Mouse (Mus musculus) megakaryocyte, adult 5-6 weeks (primary cell): Measurements from ENCODE around the gene Zfp839. TPM values are rescaled to one million over a fixed set of nuclear protein-coding genes. Genes with fewer than 3 reads are reported as not detected.
A peak's percentile ranks its signal among the peaks of the same experiment; 100 is the strongest.

Source experiments
- ATAC-seq: 2 replicates; pipeline ENCODE4 v1.8.0; 2016; ENCODE audit warnings: mild to moderate bottlenecking, inconsistent platforms; ENCODE audit not compliant: poor library complexity, severe bottlenecking
- total RNA-seq, 2 experiments: library from RNA; stranded (forward) in 1 of 2; stranded (reverse) in 1 of 2; fragments of 153-499, 151-499 nt in 1 of 2; fragments of 221-1000, 200-1000 nt in 1 of 2; gene quantifications; 2 replicates each; pipeline versions ENCODE4 v1.2.3 to v1.2.4; 2015 to 2017

Gene Zfp839
- total RNA-seq, 2 experiments from 2014 or later, result 3.3 to 5.5 TPM

DNA sequence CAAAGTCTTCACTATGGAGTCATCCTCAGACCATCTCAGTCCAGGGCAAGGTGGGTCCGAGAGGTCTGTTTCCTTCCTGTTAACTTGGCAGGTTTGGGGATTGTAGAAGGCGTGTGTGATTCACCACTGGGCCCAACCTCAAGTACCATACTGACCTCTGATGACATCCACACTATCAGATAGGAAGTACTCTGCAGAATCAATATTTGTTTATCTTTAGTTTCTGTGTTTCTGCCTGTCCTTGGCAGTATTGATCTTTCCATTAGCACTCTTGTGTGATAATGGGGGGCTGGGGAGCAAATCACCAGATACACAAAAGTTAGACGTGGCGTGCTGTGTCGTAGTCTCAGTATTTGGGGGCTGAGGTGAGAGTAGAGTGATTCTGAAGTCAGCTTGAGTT, 21.2 kb downstream of the Zfp839 start:
- ATAC-seq, result no peak

DNA sequence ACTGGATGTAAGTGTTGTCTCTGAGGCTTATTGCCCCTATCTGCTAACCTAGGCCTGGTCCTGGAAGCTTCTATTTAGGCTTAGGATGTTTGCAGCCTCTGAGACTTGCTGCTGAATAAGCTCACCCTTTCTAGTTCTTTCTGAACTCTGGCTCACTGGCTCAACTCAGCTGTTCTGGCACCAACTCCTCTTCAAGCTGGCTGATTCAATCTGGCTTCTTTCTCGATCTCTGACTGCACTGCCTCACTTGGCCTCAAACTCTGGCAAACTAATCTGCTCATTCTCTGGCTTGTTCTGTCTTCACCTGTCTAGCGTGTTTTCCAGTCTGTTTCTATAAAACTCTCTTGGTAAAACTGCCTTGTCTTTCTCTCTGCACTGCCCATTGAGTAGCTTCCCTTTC, 25.3 kb downstream of the Zfp839 start:
- ATAC-seq, result no peak

DNA sequence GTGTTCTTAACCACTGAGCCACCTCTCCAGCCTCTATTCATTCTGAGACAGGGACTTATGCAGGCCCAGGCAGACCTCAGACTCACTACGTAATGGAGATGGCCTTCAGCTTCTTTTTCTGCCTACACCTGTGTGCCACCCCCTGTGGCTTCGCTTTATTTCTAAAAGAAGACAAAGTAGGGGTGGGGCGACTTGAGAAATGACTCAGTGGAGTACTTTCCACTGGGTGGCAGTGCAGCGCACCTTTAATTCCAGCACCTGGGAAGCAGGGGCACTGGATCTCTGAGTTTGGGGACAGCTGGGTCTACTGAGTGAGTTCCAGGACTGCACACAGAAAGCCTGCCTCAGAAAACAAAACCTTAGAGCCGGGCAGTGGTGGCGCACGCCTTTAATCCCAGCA, 32.2 kb downstream of the Zfp839 start:
- ATAC-seq, result no peak

DNA sequence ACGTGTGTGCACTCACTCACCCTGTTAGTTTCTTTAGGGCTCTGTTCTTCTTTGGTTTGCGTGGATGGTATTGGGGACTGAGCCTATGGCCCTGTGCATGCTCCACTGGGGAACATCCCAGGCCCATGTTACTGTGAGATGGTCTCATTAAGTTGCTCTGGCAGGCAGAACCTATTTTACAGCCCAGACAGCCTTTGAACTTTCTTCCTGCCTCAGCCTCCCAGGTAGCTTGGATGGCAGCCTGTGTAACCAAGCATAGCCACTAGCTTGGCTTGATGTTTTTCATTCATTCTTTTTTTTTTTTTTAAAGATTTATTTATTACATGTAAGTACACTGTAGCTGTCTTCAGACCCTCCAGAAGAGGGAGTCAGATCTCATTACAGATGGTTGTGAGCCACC, 35.2 kb downstream of the Zfp839 start:
- ATAC-seq, result no peak

DNA sequence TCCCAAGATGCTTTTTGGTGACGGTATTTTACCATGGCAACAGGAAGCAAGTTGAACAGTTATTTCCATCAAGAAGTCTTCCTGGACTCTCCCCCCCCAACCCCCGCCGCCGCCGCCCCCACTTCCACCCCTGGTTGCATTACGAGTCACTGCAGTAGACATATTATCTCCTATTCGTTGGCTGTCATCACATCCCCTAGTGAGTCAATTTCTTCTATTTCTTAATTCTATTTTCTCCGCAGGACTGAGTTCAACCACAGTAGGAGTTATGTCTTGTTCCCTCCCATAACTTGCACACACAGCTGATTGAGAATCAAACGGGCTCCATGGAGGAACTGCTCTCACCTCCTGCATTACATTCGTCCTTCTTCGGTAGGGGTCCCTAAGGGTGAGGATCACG, 38.1 kb downstream of the Zfp839 start:
- peak; percentile 23 for ATAC-seq

DNA sequence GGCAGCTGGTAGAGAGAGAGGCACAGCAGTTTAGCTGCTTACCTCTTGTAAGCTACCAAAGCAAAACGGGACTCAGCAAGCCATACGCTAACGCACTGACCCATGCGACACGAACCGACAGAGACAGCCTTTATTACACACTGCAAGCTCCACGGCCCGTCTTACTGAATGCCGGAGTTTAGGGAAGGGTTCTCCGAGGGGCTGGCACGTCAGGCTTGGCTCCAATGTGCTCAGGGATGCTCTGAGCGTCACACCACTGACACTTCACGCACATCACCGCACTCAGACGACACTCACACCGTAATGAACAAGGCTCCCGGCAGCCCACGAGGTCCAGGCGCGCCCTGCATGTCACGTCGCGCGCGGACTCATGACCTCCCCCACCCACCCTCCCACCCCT, 38.6 kb downstream of the Zfp839 start:
- ATAC-seq, result peak; percentile 18

DNA sequence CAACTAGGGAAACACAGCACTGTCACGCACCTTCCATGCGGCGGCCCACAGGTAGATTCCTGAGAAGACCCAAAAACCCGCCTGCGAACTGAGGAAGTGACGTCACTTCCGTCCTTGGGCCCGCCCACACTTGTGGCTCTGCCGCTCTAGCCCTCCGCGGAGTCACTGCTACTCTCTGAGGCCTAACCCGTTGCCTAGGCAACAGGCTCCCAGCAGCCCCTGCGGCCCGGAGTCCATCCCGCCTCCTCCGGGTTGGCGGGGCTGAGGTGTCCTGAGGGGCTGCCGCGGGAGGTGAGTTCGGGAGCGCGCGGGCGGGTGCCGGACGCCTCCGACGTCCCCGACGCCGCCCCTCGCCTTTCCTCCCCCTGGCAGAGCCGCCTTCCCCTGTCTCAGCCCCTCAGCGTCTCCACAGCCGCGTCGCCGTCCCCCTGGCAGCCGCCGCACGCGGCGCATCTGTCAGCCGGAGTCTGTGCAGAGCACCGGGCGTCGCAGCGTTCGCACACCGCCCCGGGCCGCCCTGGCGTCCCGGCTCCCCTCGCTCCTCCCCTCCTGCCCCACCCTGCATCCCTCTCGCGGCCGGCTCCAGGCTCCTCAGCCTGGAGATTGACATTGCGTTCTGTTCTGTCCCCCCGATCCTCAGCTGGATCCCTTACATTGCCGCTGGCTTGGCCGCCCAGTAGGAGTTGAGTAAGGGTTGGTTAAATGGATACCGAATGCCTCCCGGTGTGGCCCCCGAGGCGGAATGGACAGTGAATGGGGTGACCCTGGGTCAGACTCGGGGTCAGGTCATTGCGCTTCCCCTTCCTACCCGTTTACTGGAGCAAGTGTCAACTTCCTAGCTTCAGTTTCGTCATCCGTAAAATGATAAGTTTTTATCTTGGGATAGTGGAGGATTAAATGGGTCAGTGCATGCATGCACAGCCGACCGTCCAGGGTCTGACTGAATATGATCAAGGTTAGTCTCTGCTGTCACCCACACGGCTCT, 39.3 kb downstream of the Zfp839 start, which contains the start of the genes Cinp and Tecpr2:
Cinp (minus strand) TSS at position 110 of the 985 bp plus-strand sequence.
Tecpr2 (plus strand) TSS at position 229 of the 985 bp plus-strand sequence.
- ATAC-seq, result peak; percentile 94

DNA sequence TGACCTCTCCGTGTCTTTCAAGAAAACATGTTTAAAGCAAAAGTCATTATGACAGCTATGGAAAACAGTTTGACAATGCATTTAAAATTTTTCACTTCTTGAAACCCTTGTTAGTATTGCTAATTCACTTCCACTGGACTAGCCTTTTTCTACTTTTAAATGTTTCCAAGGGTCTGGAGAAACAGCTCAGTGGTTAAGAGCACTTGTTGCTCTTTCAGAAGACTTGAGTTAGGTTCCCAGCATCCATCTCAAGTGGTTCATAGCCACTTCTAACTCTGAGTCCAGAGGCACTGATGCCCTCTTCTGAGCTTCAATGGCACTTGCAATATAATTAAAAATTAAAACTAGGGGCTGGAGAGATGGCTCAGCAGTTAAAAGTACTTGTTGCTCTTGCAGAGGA, 41.8 kb downstream of the Zfp839 start:
- ATAC-seq, result no peak

DNA sequence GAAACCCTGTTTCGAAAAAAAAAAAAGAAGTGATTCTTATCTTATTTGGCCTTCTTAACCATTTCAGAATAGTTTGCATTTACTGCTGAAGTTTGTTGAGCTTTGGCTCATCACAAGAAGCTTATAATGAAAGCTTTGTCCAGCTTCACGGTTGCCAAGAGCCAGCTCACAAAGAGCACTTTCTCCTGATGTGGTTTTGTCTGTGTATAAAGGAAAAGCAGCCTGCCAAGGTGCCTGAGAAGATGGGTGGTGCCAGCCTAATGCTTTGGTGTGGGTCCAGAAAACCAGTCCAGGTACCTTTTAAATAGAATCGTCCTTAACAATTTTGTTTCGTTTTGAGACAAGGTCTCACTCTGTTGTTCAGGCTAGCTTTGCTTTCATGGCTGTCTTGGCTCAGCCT, 52.1 kb downstream of the Zfp839 start:
- no peak for ATAC-seq

DNA sequence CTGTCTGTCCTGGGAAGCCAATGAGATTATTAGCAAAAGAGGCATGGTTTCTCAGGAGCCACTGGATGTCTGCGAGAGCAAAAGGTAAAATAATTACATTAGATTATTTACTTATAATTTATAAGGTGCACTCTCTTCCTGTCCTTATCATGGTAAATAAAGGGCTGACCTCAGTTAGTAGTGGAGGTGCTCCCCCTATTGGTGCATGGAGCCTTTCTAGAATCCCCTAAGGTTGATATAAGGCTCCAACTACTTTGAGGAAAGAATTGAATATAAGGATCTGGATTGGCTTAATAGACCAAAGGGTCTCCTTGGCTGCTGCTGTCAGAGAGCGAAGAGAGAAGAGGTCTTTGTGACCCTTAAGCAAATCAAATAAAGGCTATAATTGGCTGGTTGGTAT, 53.5 kb downstream of the Zfp839 start:
- ATAC-seq, result no peak

DNA sequence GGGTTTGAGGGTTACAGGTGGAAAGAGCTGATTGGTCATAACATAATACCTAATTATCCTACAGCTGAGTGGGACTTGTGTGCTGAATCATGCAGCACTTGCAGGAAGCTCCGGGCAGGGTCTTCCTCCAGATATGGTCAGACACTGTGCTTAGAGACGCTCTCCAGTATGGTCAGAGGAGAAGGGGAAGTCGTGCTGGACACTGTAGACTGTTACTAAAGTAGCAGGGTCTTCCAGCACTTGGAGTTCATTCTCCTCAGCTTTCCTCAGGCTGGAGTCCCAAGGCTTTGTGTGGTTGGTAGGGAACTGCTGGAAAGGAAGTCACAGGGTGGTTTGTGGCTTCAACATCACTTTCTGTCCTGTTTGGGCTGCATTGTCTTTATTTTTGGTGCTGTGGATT, 57.8 kb downstream of the Zfp839 start:
- ATAC-seq, result peak; percentile 57

DNA sequence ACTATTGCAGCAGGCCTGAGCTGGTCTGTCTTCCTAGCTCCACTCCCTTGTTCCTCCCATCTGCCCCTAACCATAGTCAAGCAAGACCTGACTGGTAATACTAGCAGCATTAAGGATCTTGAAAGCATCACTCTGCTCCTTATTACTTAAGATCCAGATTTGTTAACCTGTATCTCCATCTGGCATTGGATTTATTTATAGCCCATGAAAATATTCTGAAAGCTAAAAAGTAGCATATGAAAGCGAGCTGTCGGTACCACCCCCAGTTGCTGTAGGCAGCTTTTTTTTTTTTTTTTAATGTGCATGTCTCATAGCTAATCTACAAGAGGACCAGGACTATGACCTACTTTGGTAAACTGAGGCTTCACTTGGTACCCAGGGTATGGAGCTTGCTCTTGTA, 59.9 kb downstream of the Zfp839 start:
- no peak for ATAC-seq

DNA sequence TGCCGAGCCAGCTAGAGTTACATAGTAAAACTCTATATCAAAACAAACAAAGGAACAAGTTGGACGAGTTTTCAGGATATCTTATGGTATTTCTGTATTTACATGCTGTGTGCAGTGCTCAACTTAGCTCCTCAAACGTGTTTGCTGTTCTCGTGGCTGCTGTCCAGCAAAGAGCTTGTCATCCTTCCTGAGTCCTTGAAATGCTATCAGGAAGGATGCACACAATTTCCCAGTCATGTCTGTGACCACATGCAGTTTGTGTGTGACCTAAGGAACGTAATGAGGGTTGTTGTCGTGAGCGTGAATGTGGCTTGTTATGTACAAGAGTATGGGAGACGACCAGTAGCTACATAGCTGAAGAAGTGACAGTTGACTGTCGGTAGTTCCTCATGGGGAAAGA, 65.7 kb downstream of the Zfp839 start:
- no peak for ATAC-seq

Other genes starting within 250 kb of the Zfp839 start
- 63.1 and 64.4 TPM in 2 replicates for gene Dync1h1, start 248.8 kb upstream of the Zfp839 start, total RNA-seq (2015)
- 84.0 and 121 TPM in 2 replicates for gene Dync1h1, start 248.8 kb upstream of the Zfp839 start, total RNA-seq (2017)
- gene 1700001K19Rik, start 167.6 kb upstream of the Zfp839 start, total RNA-seq (2015), result not detected in 2 replicates
- gene 1700001K19Rik, start 167.6 kb upstream of the Zfp839 start, total RNA-seq (2017), result not detected in 2 replicates
- 343 and 353 TPM in 2 replicates for gene Hsp90aa1, start 147.5 kb upstream of the Zfp839 start, total RNA-seq (2015)
- 494 and 587 TPM in 2 replicates for gene Hsp90aa1, start 147.5 kb upstream of the Zfp839 start, total RNA-seq (2017)
- 24.2 and 24.7 TPM in 2 replicates for gene Wdr20, start 112.3 kb upstream of the Zfp839 start, total RNA-seq (2015)
- gene Wdr20, start 112.3 kb upstream of the Zfp839 start, total RNA-seq (2017), result 28.5 and 37.5 TPM in 2 replicates
- gene Mok, start 9.3 kb upstream of the Zfp839 start, total RNA-seq (2015), result 1.5 and 1.6 TPM in 2 replicates
- 1.4 and 1.6 TPM in 2 replicates for gene Mok, start 9.3 kb upstream of the Zfp839 start, total RNA-seq (2017)
- gene Cinp, start 38.9 kb downstream of the Zfp839 start, total RNA-seq (2015), result 20.3 and 31.8 TPM in 2 replicates
- gene Cinp, start 38.9 kb downstream of the Zfp839 start, total RNA-seq (2017), result 32.5 and 36.4 TPM in 2 replicates
- gene Tecpr2, start 39.0 kb downstream of the Zfp839 start, total RNA-seq (2015), result 3.1 and 3.7 TPM in 2 replicates
- 3.5 and 5.0 TPM in 2 replicates for gene Tecpr2, start 39.0 kb downstream of the Zfp839 start, total RNA-seq (2017)
- 1.6 and 2.8 TPM in 2 replicates for gene Ankrd9, start 128.8 kb downstream of the Zfp839 start, total RNA-seq (2015)
- 3.0 and 3.3 TPM in 2 replicates for gene Ankrd9, start 128.8 kb downstream of the Zfp839 start, total RNA-seq (2017)
- 30.6 and 33.5 TPM in 2 replicates for gene Rcor1, start 189.1 kb downstream of the Zfp839 start, total RNA-seq (2015)
- gene Rcor1, start 189.1 kb downstream of the Zfp839 start, total RNA-seq (2017), result 22.8 and 29.4 TPM in 2 replicates